Mouse (Mus musculus) adrenal gland, postnatal 25 days (tissue): ENCODE measurements around the gene Klf14. TPM values are rescaled to one million over a fixed set of nuclear protein-coding genes. Genes with fewer than 3 reads are reported as not detected.

Source experiments
- DNase-seq: peaks from one replicate; pipeline ENCODE4 v3.0.0; 2021; ENCODE audit warnings: mixed read lengths
- long read RNA-seq: library from polyadenylated mRNA; stranded (forward); transcript quantifications from one replicate; pipeline ENCODE4 v2.0.0, GENCODE M21; 2021
- total RNA-seq: library from RNA; stranded (reverse); gene quantifications from 2 replicates; pipeline ENCODE4 v1.2.3, GENCODE M21; 2021

Gene Klf14
- not detected in 2 replicates for total RNA-seq
- long read RNA-seq: 0 reads

- peak; percentile 55 for DNase-seq
These were observed at the start of gene Klf14 for GRCm38 (mm10) chr6:30958736-30959540. Gene Klf14, minus strand, starts transcription at chr6:30959078.

GRCm38 (mm10) chr6:31006111-31006600, 47.3 kb upstream of the Klf14 start:
- no peak for DNase-seq

GRCm38 (mm10) chr6:30986393-30986792, 27.5 kb upstream of the Klf14 start:
- no peak for DNase-seq

GRCm38 (mm10) chr6:30983021-30983420, 24.1 kb upstream of the Klf14 start:
- DNase-seq: no peak

- DNase-seq: no peak
These were observed 23.6 kb upstream of the Klf14 start for GRCm38 (mm10) chr6:30982372-30982980.

DNA sequence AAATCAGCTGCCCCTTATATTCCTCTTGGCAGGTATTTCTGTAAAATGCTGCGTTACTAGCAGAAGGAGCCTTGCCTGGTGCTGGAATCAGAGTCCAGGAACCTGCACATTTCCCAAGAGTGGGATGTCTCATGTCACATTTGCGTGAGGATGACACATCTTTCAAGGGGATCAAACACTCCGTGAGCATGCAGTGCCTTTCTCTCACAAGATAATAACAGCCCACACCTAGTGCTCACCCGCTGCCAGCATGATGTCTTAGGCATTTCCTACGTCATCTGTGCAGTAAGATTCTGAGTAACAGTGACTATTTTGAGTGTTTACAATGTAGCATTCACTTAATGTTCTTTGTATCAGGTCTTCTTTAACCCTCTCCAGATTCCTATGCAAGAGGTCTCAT, 22.5 kb upstream of the Klf14 start:
- DNase-seq: no peak

DNA sequence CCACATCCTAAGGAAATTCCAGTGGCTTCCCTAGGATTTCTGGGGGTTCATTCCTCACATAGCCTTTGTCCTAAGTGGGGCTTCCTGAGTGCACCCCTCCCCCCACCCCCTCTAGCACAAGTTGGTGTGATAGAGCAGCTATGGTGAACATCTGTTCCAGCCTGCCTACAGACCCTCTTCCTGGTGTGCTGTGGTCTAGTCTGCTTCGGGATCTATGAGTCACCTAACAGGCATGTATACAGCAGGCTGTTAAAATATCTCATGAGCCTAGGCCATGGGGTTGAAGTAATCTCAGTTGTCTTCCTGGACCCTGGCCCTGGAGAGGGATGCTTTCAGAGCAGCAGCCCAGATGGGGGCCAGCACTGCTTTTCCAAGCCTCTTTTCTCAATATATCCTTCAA, 19.7 kb upstream of the Klf14 start:
- no peak for DNase-seq

DNA sequence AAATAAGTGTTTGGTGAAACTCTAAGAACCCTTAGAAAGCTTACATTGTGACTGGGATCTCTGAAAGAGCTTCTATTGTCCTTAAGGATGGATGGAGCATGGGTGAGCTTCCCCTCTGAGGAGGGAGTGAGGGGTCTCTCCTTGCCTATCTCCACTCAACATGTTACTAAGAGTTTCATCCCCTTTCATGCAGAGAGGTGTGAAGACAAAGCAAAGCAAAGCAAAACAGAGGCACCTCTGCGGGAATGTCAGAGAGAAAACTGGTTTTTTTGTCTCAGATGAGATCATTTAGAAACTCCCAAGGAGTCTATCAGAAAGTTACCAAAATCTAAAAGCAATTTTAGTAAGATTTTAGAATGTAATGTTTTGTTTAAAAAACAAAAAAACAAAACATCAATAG, 13.2 kb upstream of the Klf14 start:
- DNase-seq: no peak

DNA sequence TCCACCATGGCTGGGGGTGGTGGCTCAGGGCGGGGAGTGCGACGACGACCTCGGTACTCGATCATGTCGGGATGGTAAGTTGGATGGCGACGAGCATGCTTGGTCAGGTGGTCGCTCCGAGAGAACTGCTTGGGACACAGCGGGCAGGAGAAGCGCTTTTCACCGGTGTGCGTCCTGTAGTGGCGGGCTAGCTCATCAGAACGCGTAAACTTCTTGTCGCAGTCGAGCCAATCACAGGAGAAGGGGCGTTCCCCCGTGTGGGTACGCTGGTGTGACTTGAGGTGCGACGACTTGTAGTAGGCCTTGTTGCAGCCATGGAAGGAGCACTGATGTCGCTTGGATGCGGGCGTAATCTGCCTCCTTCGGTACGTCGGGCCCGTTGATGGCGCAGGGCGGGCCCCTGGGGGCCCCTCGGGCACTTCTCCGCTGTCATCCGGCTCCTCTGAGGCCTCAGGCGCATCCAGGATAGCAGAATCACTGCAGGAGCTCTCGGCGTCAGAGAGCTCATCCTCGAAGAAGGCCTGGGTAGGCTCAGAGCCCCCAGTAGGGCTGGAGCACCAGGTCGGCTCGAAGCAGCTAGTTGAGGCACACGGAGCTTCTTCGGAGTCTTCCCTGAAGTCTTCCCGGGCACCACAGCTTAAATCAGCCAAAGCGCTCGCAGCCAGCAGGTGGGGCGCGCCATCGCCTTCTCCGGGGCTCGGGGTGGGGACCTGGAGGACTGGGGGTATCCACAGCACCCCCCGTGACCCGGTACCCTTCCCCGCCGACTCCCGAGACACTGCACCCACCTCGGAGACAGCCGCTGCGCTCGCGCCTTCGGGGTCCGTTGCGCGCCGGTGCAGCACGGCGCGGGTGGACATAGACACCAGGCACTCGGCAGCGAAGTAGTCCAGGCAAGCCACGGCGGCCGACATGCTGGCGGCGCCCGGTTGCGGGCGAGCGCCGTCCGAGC, 818 bp downstream of the Klf14 start:
- peak; percentile 18 for DNase-seq

- no peak for DNase-seq
These were observed 19.6 kb downstream of the Klf14 start for GRCm38 (mm10) chr6:30939264-30939663.

DNA sequence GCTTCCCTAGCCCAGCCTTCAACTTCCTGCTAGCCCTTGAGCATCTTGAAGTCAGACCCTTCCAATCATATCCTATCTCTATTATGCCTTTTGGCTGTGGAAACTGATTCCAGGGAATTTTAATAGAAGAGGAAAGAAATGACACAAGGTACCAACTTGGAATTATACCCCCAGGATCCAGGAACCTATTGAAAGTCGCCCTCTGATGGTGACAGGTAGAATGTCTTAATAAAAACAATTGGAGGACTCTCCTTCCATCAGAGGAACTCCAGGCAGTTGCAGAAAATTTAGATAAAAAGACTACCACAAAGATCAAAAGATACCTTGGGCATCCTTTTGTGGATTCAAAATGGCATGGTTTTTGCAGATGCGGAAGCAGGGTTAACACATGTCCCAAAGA, 36.1 kb downstream of the Klf14 start:
- DNase-seq: no peak

DNA sequence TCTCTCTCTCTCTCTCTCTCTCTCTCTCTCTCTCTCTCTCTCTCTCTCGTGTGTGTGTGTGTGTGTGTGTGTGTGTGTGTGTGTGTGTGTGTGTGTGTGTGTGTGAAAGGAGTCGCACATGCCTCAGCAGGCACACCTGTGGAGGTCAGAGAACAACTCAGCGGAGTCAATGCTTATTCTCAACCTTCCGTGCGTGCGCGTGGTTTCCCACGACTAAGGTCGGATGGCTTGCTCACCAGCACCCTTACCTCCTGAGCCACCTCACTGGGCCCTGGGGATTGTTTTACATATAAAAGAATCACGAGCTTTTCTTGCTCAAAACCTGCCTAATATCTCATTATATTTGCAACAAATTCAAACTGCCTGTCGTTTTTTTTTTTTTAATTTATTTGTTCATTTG, 37.1 kb downstream of the Klf14 start:
- DNase-seq: no peak

DNA sequence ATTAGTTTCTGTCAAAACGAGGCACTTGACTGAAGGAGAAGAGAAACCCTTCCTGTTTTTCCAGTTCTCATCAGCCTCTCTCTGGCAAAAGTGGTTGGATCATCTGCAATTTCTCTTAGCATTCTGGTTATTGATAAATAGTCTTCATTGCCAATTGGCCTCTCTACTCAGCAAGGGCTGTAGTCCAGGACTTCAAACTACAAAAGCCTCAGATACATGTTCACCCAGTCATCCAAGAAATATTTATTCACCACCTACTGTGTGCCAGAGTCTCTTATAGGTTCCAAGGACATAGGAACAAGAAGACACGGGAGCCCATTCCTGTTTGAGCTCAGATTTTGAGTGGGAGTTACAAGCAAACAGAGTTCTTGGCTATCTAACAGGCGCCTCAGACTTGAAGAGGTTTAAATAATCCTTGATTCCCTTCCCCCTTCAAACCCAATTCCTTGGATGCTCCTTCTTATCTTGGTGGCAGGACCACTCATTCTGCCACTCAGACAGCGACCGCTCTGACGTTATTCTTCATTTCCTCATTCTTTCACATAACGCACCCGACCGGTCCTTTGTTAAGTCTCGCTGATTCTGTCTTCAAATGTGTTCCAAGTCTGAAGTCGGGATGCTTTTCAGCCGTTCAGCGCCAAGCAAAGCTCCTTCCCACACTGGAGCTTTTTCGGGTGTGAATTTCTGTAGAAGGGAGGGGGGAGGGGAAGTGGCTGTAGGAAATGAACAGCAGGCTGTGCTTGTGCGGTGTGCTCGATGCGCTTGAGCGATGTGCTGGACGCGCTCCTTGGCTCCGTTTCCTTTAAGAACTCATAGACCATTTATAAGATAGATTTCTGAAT, 37.8 kb downstream of the Klf14 start:
- no peak for DNase-seq

DNA sequence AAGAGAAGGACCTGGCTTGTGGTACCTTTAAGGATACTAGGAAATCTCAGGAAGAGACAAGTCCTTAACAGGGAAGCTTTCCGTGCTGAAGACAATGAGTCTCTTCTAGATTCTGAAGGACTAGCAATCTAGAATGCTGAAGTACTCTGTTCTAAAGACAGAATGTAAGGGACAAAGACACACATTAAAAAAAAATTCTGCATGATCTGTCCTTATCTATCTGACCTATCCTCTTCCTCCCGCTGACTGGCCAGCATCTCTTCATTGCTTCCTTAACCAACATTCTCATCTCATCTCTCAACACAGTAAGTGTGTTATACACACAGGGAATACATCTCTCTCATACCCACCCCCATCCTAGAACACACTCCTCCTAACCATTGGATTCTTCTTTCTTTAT, 43.4 kb downstream of the Klf14 start, which contains the start of gene Tsga13:
TSS of gene Tsga13 (minus strand) at position 101 of the 400 bp plus-strand sequence.
- no peak for DNase-seq

- no peak for DNase-seq
These were observed 50.9 kb downstream of the Klf14 start for GRCm38 (mm10) chr6:30907970-30908369.

Other genes with a start within 250 kb of the Klf14 start
- 54.9 and 56.7 TPM in 2 replicates for gene Mest, start 235.5 kb downstream of the Klf14 start, total RNA-seq
- gene Copg2, start 62.3 kb downstream of the Klf14 start, total RNA-seq: 55.2 and 89.9 TPM in 2 replicates
- gene Tsga13, start 43.5 kb downstream of the Klf14 start, total RNA-seq: not detected in 2 replicates